In genomic region chrX:7696520-7696919, GRCm38 (mm10) we compare ENCODE assay signal across 7 mouse cellular contexts. TPM values are rescaled to one million over a fixed set of nuclear protein-coding genes. Genes with fewer than 3 reads are reported as not detected.
A peak's percentile ranks its signal among the peaks of the same experiment; 100 is the strongest.
DNase-seq lines count a peak whose midpoint lies in the region; ATAC-seq and TF ChIP-seq lines count a peak whose summit lies in the region.

No protein-coding gene starts in this region.

- no peaks in the 10 kb centered on the region for H3K9me3 ChIP-seq in lung, embryonic 14.5 days (ENCODE audit: low read depth, low read length)
- no peaks in the 10 kb centered on the region for H3K9me3 ChIP-seq in forebrain, embryonic 14.5 days (replicated peaks; ENCODE audit: control insufficient read depth, low read length)
- no peaks in the 10 kb centered on the region for H3K9me3 ChIP-seq in limb, embryonic 15.5 days
- no peaks in the 10 kb centered on the region for H3K9me3 ChIP-seq in stomach, embryonic 15.5 days

- no peaks in the 10 kb centered on the region for H3K27me3 ChIP-seq in lung, embryonic 14.5 days (ENCODE audit: insufficient read depth, low read length)
- H3K27me3 ChIP-seq in forebrain, embryonic 14.5 days (replicated peaks; ENCODE audit: control insufficient read depth, insufficient read depth, low read length), result no peaks in the 10 kb centered on the region
- no peaks in the 10 kb centered on the region for H3K27me3 ChIP-seq in limb, embryonic 15.5 days
- no peaks in the 10 kb centered on the region for H3K27me3 ChIP-seq in stomach, embryonic 15.5 days (replicated peaks)

- no peak overlapping the region for H3K27ac ChIP-seq in lung, embryonic 14.5 days (ENCODE audit: low read depth)
- no peak overlapping the region for H3K27ac ChIP-seq in forebrain, embryonic 14.5 days (ENCODE audit: low read depth, low read length)
- no peak overlapping the region for H3K27ac ChIP-seq in limb, embryonic 15.5 days
- no peak overlapping the region for H3K27ac ChIP-seq in stomach, embryonic 15.5 days

- H3K4me3 ChIP-seq in lung, embryonic 14.5 days (ENCODE audit: low read depth, low read length), result peak overlapping the region; percentile 56; the same call in 1 of the 2 replicates
- H3K4me3 ChIP-seq in lung, adult 2 months (replicated peaks; ENCODE audit: extremely low read depth, low read depth, low read length), result no peak overlapping the region
- H3K4me3 ChIP-seq in forebrain, embryonic 14.5 days (ENCODE audit: low read depth, low read length), result no peak overlapping the region
- H3K4me3 ChIP-seq in limb, embryonic 15.5 days, result peak overlapping the region; percentile 54
- peak overlapping the region; percentile 56; the same call in 1 of the 2 replicates for H3K4me3 ChIP-seq in stomach, embryonic 15.5 days (replicated peaks)

- no peak overlapping the region for H3K9ac ChIP-seq in lung, embryonic 14.5 days
- H3K9ac ChIP-seq in forebrain, embryonic 14.5 days (ENCODE audit: low read length), result no peak overlapping the region
- no peak overlapping the region for H3K9ac ChIP-seq in limb, embryonic 15.5 days
- H3K9ac ChIP-seq in stomach, embryonic 15.5 days, result no peak overlapping the region

- 44% methylated on average over 6 of the region's 6 CpGs for WGBS in lung, embryonic 14.5 days
- 40% methylated on average over 6 of the region's 6 CpGs for WGBS in lung, adult 2 months
- WGBS in forebrain, embryonic 14.5 days, result 50% methylated on average over 6 of the region's 6 CpGs
- 31% methylated on average over 6 of the region's 6 CpGs for WGBS in limb, embryonic 15.5 days
- WGBS in stomach, embryonic 15.5 days, result 43% methylated on average over 6 of the region's 6 CpGs

- TF ChIP-seq POLR2A in lung, adult 2 months (IDR thresholded peaks at IDR 0.05; ENCODE audit: borderline replicate concordance, extremely low read depth, low read depth, low read length), result no peak

- intact Hi-C loops in left cerebral cortex, postnatal 14 days (cut with DNase I), result loop anchor here (10.0 kb wide), 1 partner anchor 272 kb away; no protein-coding TSS in a partner anchor

- no peak for TF ChIP-seq CTCF in lung, embryonic 14.5 days (IDR thresholded peaks at IDR 0.05; ENCODE audit: low read depth)
- TF ChIP-seq CTCF in lung, adult 2 months (IDR thresholded peaks at IDR 0.05; ENCODE audit: insufficient read depth, low read length), result no peak

- DNase-seq in lung, embryonic 14.5 days, result no peak
- no peak for DNase-seq in lung, adult 2 months
- DNase-seq in forebrain, embryonic 14.5 days (ENCODE audit: low spot score), result no peak
- DNase-seq in left cerebral cortex, postnatal 14 days (ENCODE audit: low spot score in 2 of 2), result no peak

- H3K4me1 ChIP-seq in lung, embryonic 14.5 days (ENCODE audit: insufficient read depth), result no peaks in the 10 kb centered on the region
- H3K4me1 ChIP-seq in lung, adult 2 months (ENCODE audit: control insufficient read depth, insufficient read depth, low read length), result no peaks in the 10 kb centered on the region
- no peaks in the 10 kb centered on the region for H3K4me1 ChIP-seq in forebrain, embryonic 14.5 days (ENCODE audit: control insufficient read depth, insufficient read depth, low read length)
- H3K4me1 ChIP-seq in limb, embryonic 15.5 days, result no peaks in the 10 kb centered on the region; the same call in 1 of the 2 replicates
- H3K4me1 ChIP-seq in stomach, embryonic 15.5 days, result no peaks in the 10 kb centered on the region

- 0 out of 2 replicates have a peak, but pooled peaks cover 7% of the 10 kb centered on the region for H3K36me3 ChIP-seq in lung, embryonic 14.5 days (ENCODE audit: insufficient read depth)
- peaks cover 8% of the 10 kb centered on the region; the same call in 1 of the 2 replicates for H3K36me3 ChIP-seq in forebrain, embryonic 14.5 days (ENCODE audit: control insufficient read depth, insufficient read depth, low read length)
- peaks cover 6% of the 10 kb centered on the region; the same call in 1 of the 2 replicates for H3K36me3 ChIP-seq in limb, embryonic 15.5 days
- H3K36me3 ChIP-seq in stomach, embryonic 15.5 days, result no peaks in the 10 kb centered on the region

- peak overlapping the region; percentile 45 for H3K4me2 ChIP-seq in lung, embryonic 14.5 days
- H3K4me2 ChIP-seq in forebrain, embryonic 14.5 days (ENCODE audit: low read length), result peak overlapping the region; percentile 39
- H3K4me2 ChIP-seq in limb, embryonic 15.5 days, result 0 out of 2 replicates have a peak overlapping the region, but pooled peaks have one; percentile 7
- peak overlapping the region; percentile 42 for H3K4me2 ChIP-seq in stomach, embryonic 15.5 days

- peak; percentile 9; the same call in 1 of the 2 replicates for ATAC-seq in lung, embryonic 14.5 days (ENCODE audit: insufficient read depth)
- ATAC-seq in forebrain, embryonic 14.5 days, result no peak; the same call in 1 of the 2 replicates
- ATAC-seq in limb, embryonic 15.5 days (ENCODE audit: insufficient number of reproducible peaks, low FRiP score, low TSS enrichment, low read depth), result no peak
- ATAC-seq in stomach, embryonic 15.5 days (ENCODE audit: insufficient read depth, low FRiP score, low read depth), result peak; percentile 7; the same call in 1 of the 2 replicates
- no peak for ATAC-seq in cerebellum, adult (ENCODE audit: insufficient number of reproducible peaks, low FRiP score, low TSS enrichment)

RNA-seq across cellular contexts. Expression of gene Gpkow, which starts 0.4 kb away (rescaled TPM):
- polyA plus RNA-seq in lung, embryonic 14.5 days (2014; fragmentation: Nextera tagmentation; extraction: Ambion mirVana), result 46.6 and 46.9 TPM in 2 replicates
- polyA plus RNA-seq in lung, adult 2 months (2012; rRNA removed), result 8.4 and 9.4 TPM in 2 replicates
- 56.2 and 57.4 TPM in 2 replicates for polyA plus RNA-seq in forebrain, embryonic 14.5 days (2014; fragmentation: Nextera tagmentation; extraction: Ambion mirVana)
- 36.6 and 40.3 TPM in 2 replicates for polyA plus RNA-seq in limb, embryonic 15.5 days (2015; fragmentation: Nextera tagmentation; extraction: Ambion mirVana)
- 33.0 and 34.9 TPM in 2 replicates for polyA plus RNA-seq in stomach, embryonic 15.5 days (2015; fragmentation: Nextera tagmentation; extraction: Ambion mirVana)
- total RNA-seq in left cerebral cortex, postnatal 14 days (2021), result 10 to 100 TPM; 33.7 to 34.6 TPM

RNA-seq across cellular contexts. Expression of gene Magix, which starts 15.5 kb away (rescaled TPM):
- 0.12 and 0.13 TPM in 2 replicates for polyA plus RNA-seq in lung, embryonic 14.5 days (2014; fragmentation: Nextera tagmentation; extraction: Ambion mirVana)
- polyA plus RNA-seq in lung, adult 2 months (2012; rRNA removed), result 12.3 and 17.2 TPM in 2 replicates
- 0.13 TPM in 1 of 2 replicates, not detected in the other for polyA plus RNA-seq in forebrain, embryonic 14.5 days (2014; fragmentation: Nextera tagmentation; extraction: Ambion mirVana)
- polyA plus RNA-seq in limb, embryonic 15.5 days (2015; fragmentation: Nextera tagmentation; extraction: Ambion mirVana), result 0.47 and 1.1 TPM in 2 replicates
- 0.54 and 0.74 TPM in 2 replicates for polyA plus RNA-seq in stomach, embryonic 15.5 days (2015; fragmentation: Nextera tagmentation; extraction: Ambion mirVana)
- total RNA-seq in left cerebral cortex, postnatal 14 days (2021), result under 1 TPM; 0.11 to 0.15 TPM

RNA-seq across cellular contexts. Expression of gene Wdr45, which starts 17.6 kb away (rescaled TPM):
- 32.1 and 32.8 TPM in 2 replicates for polyA plus RNA-seq in lung, embryonic 14.5 days (2014; fragmentation: Nextera tagmentation; extraction: Ambion mirVana)
- polyA plus RNA-seq in lung, adult 2 months (2012; rRNA removed), result 83.4 and 128 TPM in 2 replicates
- 30.2 and 31.3 TPM in 2 replicates for polyA plus RNA-seq in forebrain, embryonic 14.5 days (2014; fragmentation: Nextera tagmentation; extraction: Ambion mirVana)
- polyA plus RNA-seq in limb, embryonic 15.5 days (2015; fragmentation: Nextera tagmentation; extraction: Ambion mirVana), result 39.2 and 41.0 TPM in 2 replicates
- 32.0 and 32.5 TPM in 2 replicates for polyA plus RNA-seq in stomach, embryonic 15.5 days (2015; fragmentation: Nextera tagmentation; extraction: Ambion mirVana)
- total RNA-seq in left cerebral cortex, postnatal 14 days (2021), result 10 to 100 TPM; 44.9 to 53.6 TPM

RNA-seq across cellular contexts. Expression of gene Plp2, which starts 25.3 kb away (rescaled TPM):
- 185 and 188 TPM in 2 replicates for polyA plus RNA-seq in lung, embryonic 14.5 days (2014; fragmentation: Nextera tagmentation; extraction: Ambion mirVana)
- 208 and 264 TPM in 2 replicates for polyA plus RNA-seq in lung, adult 2 months (2012; rRNA removed)
- polyA plus RNA-seq in forebrain, embryonic 14.5 days (2014; fragmentation: Nextera tagmentation; extraction: Ambion mirVana), result 38.4 and 51.5 TPM in 2 replicates
- polyA plus RNA-seq in limb, embryonic 15.5 days (2015; fragmentation: Nextera tagmentation; extraction: Ambion mirVana), result 205 and 217 TPM in 2 replicates
- polyA plus RNA-seq in stomach, embryonic 15.5 days (2015; fragmentation: Nextera tagmentation; extraction: Ambion mirVana), result 223 and 255 TPM in 2 replicates
- 10 to 100 TPM in 1 of 2 experiments, 1 to 10 TPM in 1; 9.1 to 12.4 TPM for total RNA-seq in left cerebral cortex, postnatal 14 days (2021)

RNA-seq across cellular contexts. Expression of gene Gm45208, which starts 25.5 kb away (rescaled TPM):
- polyA plus RNA-seq in lung, embryonic 14.5 days (2014; fragmentation: Nextera tagmentation; extraction: Ambion mirVana), result 0.49 and 1.1 TPM in 2 replicates
- 1.7 and 2.7 TPM in 2 replicates for polyA plus RNA-seq in lung, adult 2 months (2012; rRNA removed)
- not detected in 2 replicates for polyA plus RNA-seq in forebrain, embryonic 14.5 days (2014; fragmentation: Nextera tagmentation; extraction: Ambion mirVana)
- 0.20 TPM in 1 of 2 replicates, not detected in the other for polyA plus RNA-seq in limb, embryonic 15.5 days (2015; fragmentation: Nextera tagmentation; extraction: Ambion mirVana)
- 1.5 TPM in 1 of 2 replicates, not detected in the other for polyA plus RNA-seq in stomach, embryonic 15.5 days (2015; fragmentation: Nextera tagmentation; extraction: Ambion mirVana)
- not detected for total RNA-seq in left cerebral cortex, postnatal 14 days (2021)

Comparison
In these comparisons a context has a peak if more than half of its experiments do, and no peak if none do; other contexts are left out.
1. H3K4me3 ChIP-seq: peak in lung, embryonic 14.5 days (single experiment), limb, embryonic 15.5 days (single experiment) and stomach, embryonic 15.5 days (single experiment); none in lung, adult 2 months (single experiment) and forebrain, embryonic 14.5 days (single experiment).
2. ATAC-seq: peak in lung, embryonic 14.5 days (single experiment) and stomach, embryonic 15.5 days (single experiment); none in forebrain, embryonic 14.5 days (single experiment), limb, embryonic 15.5 days (single experiment) and cerebellum, adult (single experiment).
3. Peak in every context shown above with its lines, with median percentiles within 50 percentile points of each other: H3K4me2 ChIP-seq.